Mouse (Mus musculus) gastrocnemius, adult 8-10 months (tissue): Measurements from ENCODE around the gene Zfp518a. TPM values are rescaled to one million over a fixed set of nuclear protein-coding genes. Genes with fewer than 3 reads are reported as not detected.

Experiments used
- DNase-seq, 2 experiments: peaks; one replicate each; pipeline ENCODE4 v3.0.0; 2022; ENCODE audit warnings: low spot score in 2 of 2
- total RNA-seq, 4 experiments: library from RNA; stranded (reverse); gene quantifications; 2 replicates each; pipeline ENCODE4 v1.2.4; 2022

The Zfp518a gene
- 1 to 10 TPM; 4.5 to 6.6 (median 5.1) TPM for total RNA-seq

GRCm38 (mm10) chr19:40894519-40895392 is at the start of gene Zfp518a:
Gene Zfp518a, plus strand, starts transcription at chr19:40894705.
- peak; percentile 72 to 77 for DNase-seq

GRCm38 (mm10) chr19:40844731-40845130 is 49.8 kb upstream of the Zfp518a start:
- no peak for DNase-seq

- no peak for DNase-seq
Measured at GRCm38 (mm10) chr19:40849391-40849790, 45.1 kb upstream of the Zfp518a start.

- DNase-seq, result no peak
Measured at GRCm38 (mm10) chr19:40859555-40859954, 35.0 kb upstream of the Zfp518a start.

GRCm38 (mm10) chr19:40868284-40868683 is 26.2 kb upstream of the Zfp518a start:
- DNase-seq, result no peak

- DNase-seq, result no peak
Measured at GRCm38 (mm10) chr19:40869425-40870105, 24.9 kb upstream of the Zfp518a start.

- peak; percentile 78 for DNase-seq
Measured at GRCm38 (mm10) chr19:40872955-40873665, 21.4 kb upstream of the Zfp518a start.

- no peak for DNase-seq
Measured at GRCm38 (mm10) chr19:40881700-40882099, 12.8 kb upstream of the Zfp518a start.

GRCm38 (mm10) chr19:40888887-40889286 is 5.6 kb upstream of the Zfp518a start:
- no peak for DNase-seq

- DNase-seq, result no peak
Measured at GRCm38 (mm10) chr19:40894071-40894506, 416 bp upstream of the Zfp518a start.

- no peak for DNase-seq
Measured at GRCm38 (mm10) chr19:40895393-40895703, 843 bp downstream of the Zfp518a start.

GRCm38 (mm10) chr19:40931581-40932369 is 37.3 kb downstream of the Zfp518a start:
- DNase-seq, result no peak

GRCm38 (mm10) chr19:40935376-40935775 is 40.9 kb downstream of the Zfp518a start:
- DNase-seq, result no peak

- DNase-seq, result no peak
Measured at GRCm38 (mm10) chr19:40936038-40936437, 41.5 kb downstream of the Zfp518a start.

GRCm38 (mm10) chr19:40943552-40943951 is 49.0 kb downstream of the Zfp518a start:
- no peak for DNase-seq

GRCm38 (mm10) chr19:40946937-40947577 is 52.6 kb downstream of the Zfp518a start:
- no peak for DNase-seq

GRCm38 (mm10) chr19:40958981-40959380 is 64.5 kb downstream of the Zfp518a start:
- no peak for DNase-seq

GRCm38 (mm10) chr19:40962988-40963387 is 68.5 kb downstream of the Zfp518a start:
- no peak for DNase-seq

GRCm38 (mm10) chr19:40964367-40964891 is 69.9 kb downstream of the Zfp518a start:
- no peak for DNase-seq
